Mouse (Mus musculus) forebrain, postnatal 0 days (tissue): ENCODE results near the gene Pde4a. TPM values are rescaled to one million over a fixed set of nuclear protein-coding genes. Genes with fewer than 3 reads are reported as not detected.

Source experiments
- ATAC-seq: fragments of 200-750 bp; cut with Nextera tagmentation; 2 replicates; pipeline ENCODE4 v1.8.0; 2017; ENCODE audit warnings: mild to moderate bottlenecking, moderate library complexity
- DNase-seq: peaks from one replicate; pipeline ENCODE4 v3.0.0-alpha.2; 2015
- H3K27ac ChIP-seq: fragments of 300-500 bp; sonication (generic); 2 replicates; pipeline ENCODE4 v1.5.1; 2014; ENCODE audit warnings: low read depth, mild to moderate bottlenecking, antibody characterized with exemption, low read length, moderate library complexity, mixed read lengths
- H3K27me3 ChIP-seq: fragments of 300-500 bp; sonication (generic); 2 replicates; pipeline ENCODE4 v1.6.1; 2014; ENCODE audit warnings: mild to moderate bottlenecking, low read length, mixed read lengths; ENCODE audit not compliant: insufficient read depth
- H3K36me3 ChIP-seq: fragments of 300-500 bp; sonication (generic); 2 replicates; pipeline ENCODE4 v1.6.1; 2014; ENCODE audit warnings: mild to moderate bottlenecking, moderate library complexity; ENCODE audit not compliant: insufficient read depth
- H3K4me1 ChIP-seq: fragments of 300-500 bp; sonication (generic); 2 replicates; pipeline ENCODE4 v1.6.1; 2014; ENCODE audit warnings: antibody characterized with exemption; ENCODE audit not compliant: insufficient read depth
- H3K4me2 ChIP-seq: fragments of 300-500 bp; sonication (generic); 2 replicates; pipeline ENCODE4 v1.6.1; 2014; ENCODE audit warnings: low read depth, mild to moderate bottlenecking, moderate library complexity
- H3K4me3 ChIP-seq: fragments of 300-500 bp; sonication (generic); 2 replicates; pipeline ENCODE4 v1.5.1; 2014; ENCODE audit warnings: low read depth, low read length, mixed read lengths
- H3K9ac ChIP-seq: fragments of 300-500 bp; sonication (generic); 2 replicates; pipeline ENCODE4 v1.6.1; 2014; ENCODE audit warnings: mild to moderate bottlenecking
- H3K9me3 ChIP-seq: fragments of 300-500 bp; sonication (generic); 2 replicates; pipeline ENCODE4 v1.6.1; 2016; ENCODE audit warnings: low read length
- CTCF ChIP-seq: sonication (generic); IDR thresholded peaks from 2 replicates; pipeline ENCODE4 v1.5.1; 2016; ENCODE audit warnings: antibody characterized with exemption, control low read depth, low read depth
- WGBS: fragments of 180-500 bp; shearing (Covaris S2); extraction: QIAGEN DNeasy Blood & Tissue Kit; methylation state at CpG from one replicate; pipeline ENCODE4 v1.1.7; 2014; 5-methylcytosine and 5-hydroxymethylcytosine counted together
- polyA plus RNA-seq: library from polyadenylated mRNA; unstranded; fragments of >200 nt; fragmentation: Nextera tagmentation; extraction: Ambion mirVana; gene quantifications from 2 replicates; pipeline ENCODE4 v1.2.1, GENCODE M21; 2015
- total RNA-seq: library from RNA; depleted of rRNA; stranded (reverse); fragments of >200 nt; gene quantifications from 2 replicates; pipeline ENCODE4 v1.2.3, GENCODE M21; 2014

The Pde4a gene
- total and polyA plus RNA-seq, 2 experiments from 2014 or later = 20.0 to 41.6 TPM

GRCm38 (mm10) chr9:21168161-21169123, 2.9 kb downstream of the Pde4a start:
- no peaks in the 10 kb centered on the region for H3K36me3 ChIP-seq
- H3K9me3 ChIP-seq = no peaks in the 10 kb centered on the region
- no peak overlapping the region for H3K4me2 ChIP-seq
- DNase-seq (peak; percentile 74), ATAC-seq (no peak)
- H3K27me3 ChIP-seq = peaks cover 21% of the 10 kb centered on the region
- 0 out of 2 replicates have a peak overlapping the region, but pooled peaks have one; percentile 29 for H3K27ac ChIP-seq
- no peak overlapping the region for H3K4me3 ChIP-seq
- TF ChIP-seq CTCF = peak; percentile 88
- WGBS = 16% methylated on average over 30 of the region's 30 CpGs
- H3K9ac ChIP-seq = no peak overlapping the region; the same call in 1 of the 2 replicates
- no peaks in the 10 kb centered on the region; the same call in 1 of the 2 replicates for H3K4me1 ChIP-seq

DNA sequence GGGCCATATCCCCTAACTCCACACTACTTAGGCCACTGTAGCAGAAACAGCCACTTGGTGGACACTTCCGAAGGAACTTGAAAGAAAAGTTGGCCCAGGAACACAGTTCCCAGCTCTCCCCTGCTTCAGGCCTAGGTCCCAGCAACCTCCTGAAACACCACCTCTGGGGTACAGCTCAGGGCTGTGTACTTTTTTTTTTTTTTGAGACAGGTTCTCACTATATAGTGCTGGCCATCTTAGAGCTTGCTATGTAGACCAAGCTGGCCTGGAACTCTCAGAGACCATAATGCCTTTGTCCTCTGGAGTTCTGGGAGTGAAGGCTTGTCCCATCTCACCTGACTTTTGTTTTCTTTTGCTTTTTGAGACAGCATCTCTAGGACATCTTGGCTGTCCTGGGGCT, 3.6 kb downstream of the Pde4a start:
- no peak for DNase-seq
- WGBS = 18% methylated on average over 1 of the region's 1 CpGs
- ATAC-seq = no peak
- TF ChIP-seq CTCF = no peak
- H3K9me3 ChIP-seq = no peaks in the 10 kb centered on the region
- no peak overlapping the region for H3K9ac ChIP-seq
- H3K36me3 ChIP-seq = no peaks in the 10 kb centered on the region
- H3K27me3 ChIP-seq = peaks cover 15% of the 10 kb centered on the region
- no peak overlapping the region for H3K4me2 ChIP-seq
- no peak overlapping the region for H3K4me3 ChIP-seq
- H3K4me1 ChIP-seq = no peaks in the 10 kb centered on the region; the same call in 1 of the 2 replicates
- no peak overlapping the region for H3K27ac ChIP-seq

DNA sequence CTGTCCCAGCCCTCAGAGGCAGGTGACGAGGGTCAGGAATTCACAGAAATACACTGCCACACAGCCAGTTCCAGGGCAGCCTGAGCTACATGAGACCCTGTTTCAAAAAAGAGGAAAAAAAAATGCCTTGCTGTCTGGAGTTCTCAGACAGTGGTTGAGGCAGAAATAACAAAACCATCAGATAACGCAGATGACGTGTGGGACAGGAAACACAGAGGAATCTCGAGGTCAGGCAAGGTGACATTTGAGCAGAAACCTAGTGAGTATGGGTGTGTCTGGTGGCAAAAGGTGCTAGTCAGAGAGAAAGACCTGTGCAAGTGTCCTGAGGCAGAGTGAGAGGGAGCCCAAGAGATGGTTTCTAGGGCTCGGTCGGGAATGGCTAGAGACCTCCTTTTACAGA, 6.8 kb downstream of the Pde4a start:
- H3K27ac ChIP-seq = no peak overlapping the region
- no peak overlapping the region for H3K4me3 ChIP-seq
- no peak overlapping the region for H3K4me2 ChIP-seq
- H3K27me3 ChIP-seq = peaks cover 4% of the 10 kb centered on the region; the same call in 1 of the 2 replicates
- ATAC-seq = no peak
- WGBS = 80% methylated on average over 6 of the region's 6 CpGs
- H3K4me1 ChIP-seq = no peaks in the 10 kb centered on the region
- no peaks in the 10 kb centered on the region for H3K9me3 ChIP-seq
- no peak overlapping the region for H3K9ac ChIP-seq
- no peak for DNase-seq
- H3K36me3 ChIP-seq = no peaks in the 10 kb centered on the region
- no peak for TF ChIP-seq CTCF

DNA sequence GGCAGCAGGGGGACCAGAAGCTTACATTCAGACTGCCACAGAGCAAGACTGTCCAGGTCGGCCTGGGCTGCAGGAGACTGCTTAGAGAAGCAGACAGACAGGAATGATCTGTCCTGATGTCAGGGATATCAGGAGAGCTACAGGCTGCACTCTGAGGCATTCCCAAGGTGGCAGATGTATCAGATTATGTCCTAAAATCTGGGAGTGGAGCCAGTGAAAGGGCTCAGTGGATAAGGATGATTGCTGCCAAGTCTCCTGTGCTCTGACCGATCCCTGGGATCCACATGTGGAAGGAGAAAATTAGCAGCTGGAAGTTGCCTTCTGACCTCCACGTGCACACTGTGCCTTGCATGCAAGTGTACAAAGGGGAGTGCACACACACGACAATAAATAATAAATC, 14.9 kb downstream of the Pde4a start:
- no peaks in the 10 kb centered on the region for H3K4me1 ChIP-seq
- H3K27me3 ChIP-seq = no peaks in the 10 kb centered on the region
- DNase-seq (no peak), ATAC-seq (no peak)
- H3K4me3 ChIP-seq = no peak overlapping the region
- 73% methylated on average over 4 of the region's 4 CpGs for WGBS
- H3K27ac ChIP-seq = no peak overlapping the region
- H3K9ac ChIP-seq = no peak overlapping the region
- no peak for TF ChIP-seq CTCF
- no peak overlapping the region for H3K4me2 ChIP-seq
- H3K9me3 ChIP-seq = no peaks in the 10 kb centered on the region
- H3K36me3 ChIP-seq = no peaks in the 10 kb centered on the region

- ATAC-seq (no peak), DNase-seq (no peak)
- Histone ChIP-seq H3K36me3 (no peaks in the 10 kb centered on the region), H3K4me1 (no peaks in the 10 kb centered on the region), H3K4me3 (no peak overlapping the region), H3K27me3 (no peaks in the 10 kb centered on the region), H3K4me2 (no peak overlapping the region), H3K9ac (no peak overlapping the region), H3K9me3 (no peaks in the 10 kb centered on the region), H3K27ac (no peak overlapping the region)
- no peak for TF ChIP-seq CTCF
- 61% methylated on average over 1 of the region's 1 CpGs for WGBS
These were observed 15.3 kb downstream of the Pde4a start for GRCm38 (mm10) chr9:21180841-21181240.

- Histone ChIP-seq H3K4me3 (no peak overlapping the region), H3K9ac (no peak overlapping the region), H3K4me1 (no peaks in the 10 kb centered on the region), H3K36me3 (no peaks in the 10 kb centered on the region), H3K9me3 (no peaks in the 10 kb centered on the region), H3K27ac (no peak overlapping the region), H3K4me2 (no peak overlapping the region), H3K27me3 (no peaks in the 10 kb centered on the region)
- no peak for TF ChIP-seq CTCF
- DNase-seq (no peak), ATAC-seq (no peak)
- 10% methylated on average over 48 of the region's 48 CpGs for WGBS
These were observed 16.1 kb downstream of the Pde4a start for GRCm38 (mm10) chr9:21181421-21182220.

- Histone ChIP-seq H3K4me3 (no peak overlapping the region), H3K36me3 (no peaks in the 10 kb centered on the region), H3K4me2 (no peak overlapping the region), H3K27me3 (no peaks in the 10 kb centered on the region), H3K9ac (no peak overlapping the region), H3K27ac (no peak overlapping the region), H3K9me3 (no peaks in the 10 kb centered on the region), H3K4me1 (no peaks in the 10 kb centered on the region)
- DNase-seq (no peak), ATAC-seq (no peak)
- WGBS = 86% methylated on average over 6 of the region's 6 CpGs
- no peak for TF ChIP-seq CTCF
These were observed 17.9 kb downstream of the Pde4a start for GRCm38 (mm10) chr9:21183421-21183820.
